In the genomic region with DNA sequence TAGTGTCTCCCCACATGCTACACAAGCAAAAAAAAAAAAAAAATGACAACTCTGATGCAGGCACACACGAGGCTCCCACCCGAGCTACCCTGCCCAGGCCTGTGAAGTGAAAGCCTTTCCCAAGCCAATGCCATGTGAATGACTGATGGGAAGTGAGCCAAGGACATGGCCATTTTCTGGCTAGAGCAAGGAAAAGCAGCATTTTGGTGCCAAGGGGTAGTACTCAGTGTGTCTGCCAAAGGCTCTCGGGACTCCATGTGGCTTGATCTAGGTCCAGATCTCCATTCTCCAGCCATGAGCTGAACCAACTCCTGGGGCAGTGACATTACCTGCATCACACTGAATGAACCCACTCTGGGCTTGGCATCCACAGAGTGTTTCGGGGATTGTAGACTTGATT, we compare ENCODE assay signal across 16 mouse cellular contexts. TPM values are rescaled to one million over a fixed set of nuclear protein-coding genes. Genes with fewer than 3 reads are reported as not detected.
DNase-seq lines count a peak whose midpoint lies in the region; ATAC-seq lines count a peak whose summit lies in the region.
"Had no signal": no experiment of that assay in that cellular context is flagged by ENCODE, and none has a peak within 500 bp of the region (broad histone marks: within the 10 kb centered on the region; RNA-seq: fewer than 3 reads in every experiment).

No protein-coding gene starts in this region.

- no peak overlapping the region for H3K4me3 ChIP-seq in hindbrain, embryonic 16.5 days (ENCODE audit: low read length)
- no peak overlapping the region for H3K4me3 ChIP-seq in hindbrain, embryonic 10.5 days
- H3K4me3 ChIP-seq: heart, embryonic 15.5 days had no signal

- WGBS in hindbrain, embryonic 16.5 days, result 73% methylated on average over 4 of the region's 4 CpGs
- 92% methylated on average over 4 of the region's 4 CpGs for whole genome bisulfite sequencing in hindbrain, embryonic 10.5 days

- H3K4me1 ChIP-seq in hindbrain, embryonic 16.5 days (ENCODE audit: control insufficient read depth, insufficient read depth, low read depth, low read length), result peaks cover 14% of the 10 kb centered on the region
- H3K4me1 ChIP-seq in hindbrain, embryonic 10.5 days (replicated peaks), result peaks cover 35% of the 10 kb centered on the region
- H3K4me1 ChIP-seq: heart, embryonic 15.5 days had no signal

- peak; percentile 58; the same call in 1 of the 2 replicates for ATAC-seq in hindbrain, embryonic 16.5 days
- ATAC-seq: liver, postnatal 0 days had no signal

- H3K4me2 ChIP-seq in hindbrain, embryonic 16.5 days (ENCODE audit: low read length), result no peak overlapping the region
- H3K4me2 ChIP-seq: heart, embryonic 15.5 days had no signal

- H3K9me3 ChIP-seq in hindbrain, embryonic 16.5 days (ENCODE audit: control insufficient read depth, low read length), result no peaks in the 10 kb centered on the region
- H3K9me3 ChIP-seq in hindbrain, embryonic 10.5 days, result no peaks in the 10 kb centered on the region
- H3K9me3 ChIP-seq: heart, embryonic 15.5 days had no signal

- DNase-seq in hindbrain, embryonic 10.5 days (ENCODE audit: low spot score), result no peak
- peak; percentile 72 for DNase-seq in adipocyte (ENCODE audit: low spot score)
- peak; percentile 12 for DNase-seq in adrenal gland, postnatal 25 days
- DNase-seq in cerebellum, postnatal 10 days, result peak; percentile 88 to 91
- no peak for DNase-seq in lung, postnatal 10 days
- no peak for DNase-seq in embryo, embryonic 10 days (ENCODE audit: low spot score)
- DNase-seq: kidney, postnatal 10 days; liver, postnatal 0 days had no signal

- H3K9ac ChIP-seq in hindbrain, embryonic 16.5 days (ENCODE audit: low read depth, low read length), result no peak overlapping the region
- H3K9ac ChIP-seq: heart, embryonic 15.5 days; liver, postnatal 0 days had no signal

- H3K27ac ChIP-seq in hindbrain, embryonic 16.5 days (ENCODE audit: low read depth, low read length), result no peak overlapping the region
- no peak overlapping the region for H3K27ac ChIP-seq in hindbrain, embryonic 10.5 days
- H3K27ac ChIP-seq: heart, embryonic 15.5 days had no signal

- H3K27me3 ChIP-seq in hindbrain, embryonic 16.5 days (replicated peaks; ENCODE audit: control insufficient read depth, insufficient read depth, low read length), result no peaks in the 10 kb centered on the region
- no peaks in the 10 kb centered on the region for H3K27me3 ChIP-seq in hindbrain, embryonic 10.5 days (ENCODE audit: insufficient read depth, poor library complexity, severe bottlenecking)
- H3K27me3 ChIP-seq: heart, embryonic 15.5 days had no signal

- no peaks in the 10 kb centered on the region for H3K36me3 ChIP-seq in hindbrain, embryonic 16.5 days (ENCODE audit: control insufficient read depth, insufficient read depth, low read length)
- no peaks in the 10 kb centered on the region for H3K36me3 ChIP-seq in hindbrain, embryonic 10.5 days
- H3K36me3 ChIP-seq: heart, embryonic 15.5 days had no signal

RNA-seq across cellular contexts. Expression of a gene that starts 40.4 kb away (rescaled TPM):
- polyA plus RNA-seq in hindbrain, embryonic 16.5 days (2015; fragmentation: Nextera tagmentation; extraction: Ambion mirVana), result not detected in 2 replicates
- not detected in 2 replicates for polyA plus RNA-seq in hindbrain, embryonic 10.5 days (2016; fragmentation: Nextera tagmentation; extraction: Ambion mirVana)
- total RNA-seq in adrenal gland, postnatal 25 days (2021), result not detected in 2 replicates
- total RNA-seq: CH12.LX; gastrocnemius, postnatal 4 days had no signal
- polyA plus RNA-seq: embryonic facial prominence, embryonic 11.5 days; heart, embryonic 15.5 days; limb, embryonic 11.5 days; liver, postnatal 0 days; small intestine, adult 2 months; stomach, embryonic 16.5 days had no signal

Comparison
In these comparisons a context has a peak if more than half of its experiments do, and no peak if none do; other contexts are left out.
1. DNase-seq: peak in adipocyte (single experiment), adrenal gland, postnatal 25 days (single experiment) and cerebellum, postnatal 10 days (2 of 2); none in hindbrain, embryonic 10.5 days (single experiment), lung, postnatal 10 days (single experiment) and embryo, embryonic 10 days (single experiment).